Mouse (Mus musculus) embryo, embryonic 11 days (tissue): ENCODE measurements around the gene Pou3f3.

Experiments
- DNase-seq: peaks from one replicate; pipeline ENCODE4 v3.0.0-alpha.2; 2015

The Pou3f3 gene

GRCm38 (mm10) chr1:42694665-42695577 lies 647 bp upstream of the Pou3f3 start:
- DNase-seq, result peak; percentile 84

GRCm38 (mm10) chr1:42696371-42697031 lies 933 bp downstream of the Pou3f3 start:
- DNase-seq, result peak; percentile 67

GRCm38 (mm10) chr1:42697321-42697755 lies 1.8 kb downstream of the Pou3f3 start:
- DNase-seq, result peak; percentile 44

- peak; percentile 67 for DNase-seq
Measured at GRCm38 (mm10) chr1:42697756-42698583, 2.4 kb downstream of the Pou3f3 start.

DNA sequence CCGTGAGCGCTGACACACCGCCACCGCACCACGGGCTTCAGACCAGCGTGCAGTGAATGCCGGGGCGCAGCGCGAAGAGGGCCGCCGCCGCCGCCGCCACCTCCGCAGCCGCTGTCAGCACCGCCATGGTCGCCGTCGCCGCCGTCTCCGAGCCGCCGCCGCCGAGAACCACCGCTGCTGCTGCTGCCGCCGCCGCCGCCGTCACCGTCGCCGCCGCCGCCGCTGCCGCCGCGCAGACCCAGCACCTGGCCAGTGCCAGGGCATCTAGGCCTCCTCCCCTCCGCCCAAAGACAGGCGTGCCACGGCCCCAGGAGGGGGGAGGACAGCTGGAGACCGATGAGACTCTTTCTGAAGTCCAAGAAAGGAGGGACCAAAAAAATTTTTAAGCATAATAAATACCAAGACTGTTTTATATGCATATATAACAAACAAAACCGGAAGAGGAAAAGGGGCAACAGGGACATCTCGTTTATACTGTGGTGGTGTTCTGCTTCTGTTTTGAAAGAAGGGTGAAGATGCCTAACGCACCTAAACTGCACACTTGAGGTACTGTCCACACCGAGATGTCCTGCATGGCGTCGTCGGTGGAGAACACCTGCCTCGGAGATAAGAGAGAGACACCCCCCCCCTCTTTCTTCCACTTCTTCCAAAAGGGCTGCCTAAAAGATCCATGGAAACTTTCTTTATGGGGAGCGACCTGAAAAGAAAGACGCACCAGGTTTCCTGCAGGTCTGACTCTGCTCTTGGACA lies 3.2 kb downstream of the Pou3f3 start:
- no peak for DNase-seq

- peak; percentile 66 for DNase-seq
Measured at GRCm38 (mm10) chr1:42699471-42699871, 3.9 kb downstream of the Pou3f3 start.

DNA sequence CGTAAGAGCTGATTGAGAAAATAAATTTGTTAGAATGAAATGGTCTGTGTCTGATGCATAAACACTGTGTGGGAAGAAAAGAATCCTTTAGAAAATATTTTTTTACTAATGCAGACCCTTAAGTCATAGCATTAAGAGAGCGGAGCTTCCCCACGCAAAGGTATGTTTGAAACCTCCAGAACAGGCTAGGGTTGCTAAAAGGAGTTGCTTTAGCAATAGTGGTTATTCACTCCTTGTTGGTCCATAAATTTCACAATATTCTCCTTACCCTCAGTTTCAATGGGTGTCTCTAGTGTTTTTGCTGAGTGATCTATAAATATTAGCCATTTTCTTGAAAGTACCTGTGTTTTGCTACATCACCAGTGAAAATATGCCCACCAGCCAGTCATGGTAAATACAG lies 4.6 kb downstream of the Pou3f3 start:
- no peak for DNase-seq

GRCm38 (mm10) chr1:42700815-42701214 lies 5.2 kb downstream of the Pou3f3 start:
- no peak for DNase-seq

DNA sequence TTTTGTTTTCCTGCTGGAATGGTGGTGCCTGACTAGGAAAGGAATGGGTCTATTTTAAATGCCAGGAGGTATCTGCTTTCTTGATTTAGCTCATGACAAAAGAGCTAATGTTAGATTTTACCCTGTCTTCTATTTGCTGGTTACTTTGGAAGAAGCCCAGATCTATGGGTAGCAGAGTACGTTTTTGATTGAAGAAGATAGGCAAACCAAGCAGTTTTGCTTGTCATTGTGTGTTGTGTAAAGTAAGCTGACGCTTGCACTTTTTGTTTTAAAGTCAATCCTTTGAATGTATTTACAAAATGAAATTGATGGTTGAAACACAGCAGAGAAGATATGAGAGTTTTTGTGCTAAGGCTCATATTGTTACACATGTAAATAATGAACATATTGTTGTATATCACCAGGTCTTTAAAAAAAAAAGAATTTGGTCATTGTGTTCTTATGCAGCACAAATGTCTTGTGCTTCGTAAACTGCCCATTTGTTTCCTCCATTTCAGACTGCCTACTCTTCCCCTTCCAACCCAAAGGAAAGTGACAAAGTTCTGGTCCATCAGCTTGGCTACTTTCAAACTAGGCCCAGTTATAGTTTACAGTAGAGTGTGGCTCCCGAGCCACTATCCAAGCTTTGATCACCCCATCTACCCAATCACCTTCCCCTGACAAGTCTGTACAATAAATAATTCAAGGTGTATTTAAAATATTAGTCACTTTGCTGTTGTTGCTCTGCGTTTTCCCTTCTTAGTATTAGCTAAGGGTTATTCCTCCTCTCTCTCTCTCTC lies 6.5 kb downstream of the Pou3f3 start:
- no peak for DNase-seq

DNA sequence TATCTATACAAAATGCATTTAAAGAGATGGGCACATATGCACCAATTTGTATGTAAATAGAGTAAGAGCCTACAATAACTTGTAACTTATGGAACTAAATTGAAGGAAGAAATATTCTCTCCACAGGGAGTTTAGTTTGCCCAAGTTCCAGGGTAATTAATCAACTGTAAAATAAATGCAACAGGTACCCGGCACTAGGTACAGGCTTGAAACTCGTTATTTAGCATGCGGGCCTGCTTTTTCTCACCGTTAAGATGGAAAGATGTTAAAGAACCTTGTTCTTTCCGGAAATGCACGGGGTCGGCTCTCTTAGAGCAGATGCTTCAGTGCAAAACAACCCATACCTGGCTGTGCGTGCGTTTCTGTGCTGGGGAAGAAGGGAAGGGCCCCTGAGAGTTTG lies 7.4 kb downstream of the Pou3f3 start:
- no peak for DNase-seq

- no peak for DNase-seq
Measured at GRCm38 (mm10) chr1:42703424-42703823, 7.9 kb downstream of the Pou3f3 start.

GRCm38 (mm10) chr1:42703851-42704613 lies 8.5 kb downstream of the Pou3f3 start:
- peak; percentile 78 for DNase-seq

DNA sequence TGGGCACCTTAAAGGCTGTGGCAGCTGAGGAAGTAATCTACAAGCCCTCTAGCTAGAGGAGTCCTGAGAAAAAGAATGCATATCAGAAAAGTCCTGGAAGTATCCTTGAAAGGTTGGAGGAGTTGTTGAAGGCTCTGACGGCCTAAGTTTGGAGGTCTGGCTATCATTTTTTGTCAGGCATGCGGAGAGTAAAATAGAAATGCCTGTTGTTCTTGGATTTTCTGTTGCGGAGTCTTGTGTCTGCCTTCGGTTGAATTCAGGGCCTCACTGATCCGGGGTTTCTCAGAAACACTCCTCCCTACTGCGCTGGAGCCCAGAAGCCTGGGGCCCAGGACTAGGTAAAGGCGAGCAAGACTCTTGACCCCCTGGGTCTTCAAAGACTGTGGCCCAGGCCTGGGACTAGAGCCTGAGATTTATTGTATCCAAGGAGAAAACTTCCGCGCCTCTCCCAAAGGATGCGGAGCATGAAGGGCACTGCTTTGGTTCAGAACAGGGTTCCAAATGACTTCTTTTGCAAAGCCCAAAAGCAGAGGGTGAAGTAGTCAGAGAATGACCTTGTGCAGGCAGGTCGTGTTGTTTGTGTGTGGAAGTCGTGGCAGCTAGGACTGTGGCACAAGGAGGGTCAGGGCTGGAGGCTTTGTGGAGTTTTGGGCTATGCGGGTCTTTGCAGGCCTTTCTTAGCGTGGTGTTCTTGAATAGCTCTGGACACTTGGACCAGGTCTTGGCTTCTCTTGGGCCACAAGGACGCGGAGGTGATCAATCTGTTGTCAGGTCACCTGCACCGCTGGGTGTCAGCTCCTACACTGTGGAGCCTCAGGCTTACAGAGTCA lies 9.6 kb downstream of the Pou3f3 start:
- DNase-seq, result peak; percentile 53

- peak; percentile 41 for DNase-seq
Measured at GRCm38 (mm10) chr1:42705811-42706160, 10.2 kb downstream of the Pou3f3 start.

DNA sequence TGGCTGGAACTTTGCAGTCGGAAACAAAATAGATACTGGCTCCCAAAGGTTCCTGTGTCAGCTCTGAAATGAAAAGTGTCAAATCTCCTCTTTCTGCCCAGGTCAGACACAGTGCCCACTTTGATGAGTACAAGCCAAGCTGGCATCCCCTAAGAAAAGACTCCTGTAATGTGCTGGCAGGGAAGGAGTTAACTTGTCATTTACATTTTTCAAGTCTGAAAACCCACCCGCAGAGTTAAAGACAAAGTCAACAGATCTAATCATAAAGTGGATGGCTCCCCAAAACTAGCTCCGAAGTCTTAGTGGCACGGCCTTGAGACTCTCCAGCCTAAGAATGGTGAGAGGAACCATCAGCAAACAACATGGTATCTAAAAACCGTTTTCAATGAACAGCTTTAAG lies 11.6 kb downstream of the Pou3f3 start:
- DNase-seq, result peak; percentile 23

DNA sequence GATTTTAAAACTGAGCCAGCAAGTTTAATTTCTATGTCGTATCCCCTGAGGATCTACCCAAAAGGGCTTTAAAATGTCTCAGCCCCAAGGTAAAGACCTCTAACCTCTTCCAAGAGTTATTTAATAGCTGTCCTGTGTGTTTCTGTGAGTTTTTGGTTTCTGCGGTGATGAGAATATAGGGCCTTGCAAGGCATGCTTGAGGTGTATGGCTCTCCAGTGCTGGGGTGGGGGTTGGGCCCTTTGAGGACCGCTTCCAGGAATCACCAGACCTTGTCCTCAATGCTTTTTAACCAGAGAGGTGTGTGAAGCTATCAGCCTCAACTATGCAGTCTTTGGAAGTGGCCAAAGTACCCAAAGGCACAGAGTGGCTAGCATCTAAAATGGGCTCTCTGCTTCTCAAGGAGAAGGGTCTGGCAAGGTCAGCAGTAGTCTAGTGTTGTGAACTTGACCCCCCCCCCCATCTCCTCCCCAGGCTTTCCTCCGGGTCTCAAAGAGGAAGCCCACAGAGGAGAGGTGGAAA lies 12.1 kb downstream of the Pou3f3 start:
- peak; percentile 12 for DNase-seq

GRCm38 (mm10) chr1:42709024-42709423 lies 13.5 kb downstream of the Pou3f3 start:
- DNase-seq, result peak; percentile 9

DNA sequence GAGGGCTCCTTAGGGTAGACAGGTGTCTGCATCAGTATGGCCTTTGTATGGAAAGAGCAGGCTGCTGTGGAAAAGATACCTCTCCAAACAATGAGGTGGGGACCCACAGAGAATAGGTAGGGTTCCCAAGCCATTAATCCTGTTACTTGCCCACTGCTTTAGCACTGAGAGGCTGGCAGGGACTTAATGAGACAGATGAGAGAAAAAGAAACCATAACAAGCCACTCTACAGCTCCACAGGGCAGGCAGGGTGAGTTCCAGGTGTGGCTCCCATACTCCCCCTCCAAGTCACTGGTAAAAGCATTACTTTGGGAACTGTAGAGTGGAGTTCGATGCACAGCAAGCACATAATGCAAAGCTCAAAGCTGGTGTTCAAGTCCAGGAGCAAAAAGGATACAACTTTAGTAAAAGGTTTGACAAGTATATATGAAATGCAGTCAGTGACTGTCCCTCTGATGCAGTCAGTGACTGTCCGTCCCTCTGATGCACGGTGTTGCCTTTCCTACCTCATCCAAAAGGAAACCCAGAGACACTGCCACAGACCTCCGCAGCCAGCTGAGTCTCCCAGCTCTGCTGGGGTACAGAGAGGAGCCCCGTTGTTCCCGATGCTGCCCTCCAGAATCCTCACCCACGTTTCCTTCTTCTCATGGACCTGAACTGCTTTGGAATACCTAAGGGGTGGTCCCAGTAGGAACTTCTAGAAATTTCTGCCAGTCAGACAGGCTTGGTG lies 14.0 kb downstream of the Pou3f3 start:
- DNase-seq, result no peak

DNA sequence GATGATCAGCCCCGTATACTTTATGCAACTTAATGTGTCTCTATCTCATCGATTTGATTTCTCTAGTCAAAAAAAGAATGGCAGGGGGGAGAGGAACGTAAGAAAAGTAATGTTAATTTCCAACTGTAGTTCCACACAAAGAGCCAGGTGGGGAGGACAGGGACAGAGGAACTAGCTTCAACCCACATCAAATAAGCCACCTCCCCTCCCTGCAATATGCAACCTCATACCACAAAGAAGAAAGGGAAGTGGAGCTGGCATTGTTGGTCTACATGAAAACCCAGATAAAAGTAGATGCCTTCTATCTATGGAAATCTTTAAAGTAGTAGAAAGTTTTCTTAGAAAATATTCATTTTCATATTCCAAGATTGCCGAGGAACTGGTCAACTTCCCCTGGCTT lies 14.7 kb downstream of the Pou3f3 start:
- no peak for DNase-seq
